Mouse (Mus musculus): ENCODE results near the gene Abhd10.

Abhd10 gene

GRCm38 (mm10) chr16:45742615-45743476, at the start of gene Abhd10:
Abhd10 (minus strand) TSS chr16:45742955.
- DNase-seq (ENCODE audit: low spot score in 2 of 2): peak; percentile 84 to 95

GRCm38 (mm10) chr16:45791286-45791685, 48.5 kb upstream of the Abhd10 start:
- no peak for DNase-seq (ENCODE audit: low spot score in 2 of 2)

- no peak for DNase-seq (ENCODE audit: low spot score in 2 of 2)
Observed at GRCm38 (mm10) chr16:45789311-45789710, 46.6 kb upstream of the Abhd10 start.

GRCm38 (mm10) chr16:45787650-45788049, 44.9 kb upstream of the Abhd10 start:
- DNase-seq (ENCODE audit: low spot score in 2 of 2): no peak

GRCm38 (mm10) chr16:45786639-45787038, 43.9 kb upstream of the Abhd10 start:
- DNase-seq (ENCODE audit: low spot score in 2 of 2): no peak

GRCm38 (mm10) chr16:45780001-45780400, 37.2 kb upstream of the Abhd10 start:
- DNase-seq (ENCODE audit: low spot score in 2 of 2): no peak

- no peak for DNase-seq (ENCODE audit: low spot score in 2 of 2)
Observed at GRCm38 (mm10) chr16:45774813-45775212, 32.1 kb upstream of the Abhd10 start.

GRCm38 (mm10) chr16:45770914-45771313, 28.2 kb upstream of the Abhd10 start:
- no peak for DNase-seq (ENCODE audit: low spot score in 2 of 2)

GRCm38 (mm10) chr16:45767853-45768640, 25.3 kb upstream of the Abhd10 start:
- no peak for DNase-seq (ENCODE audit: low spot score in 2 of 2)

- no peak for DNase-seq (ENCODE audit: low spot score in 2 of 2)
Observed at GRCm38 (mm10) chr16:45767434-45767833, 24.7 kb upstream of the Abhd10 start.

- DNase-seq (ENCODE audit: low spot score in 2 of 2): no peak
Observed at GRCm38 (mm10) chr16:45765801-45766494, 23.2 kb upstream of the Abhd10 start.

- DNase-seq (ENCODE audit: low spot score in 2 of 2): no peak
Observed at GRCm38 (mm10) chr16:45765102-45765501, 22.3 kb upstream of the Abhd10 start.

- no peak for DNase-seq (ENCODE audit: low spot score in 2 of 2)
Observed at GRCm38 (mm10) chr16:45762859-45763505, 20.2 kb upstream of the Abhd10 start.

- DNase-seq (ENCODE audit: low spot score in 2 of 2): no peak
Observed at GRCm38 (mm10) chr16:45761425-45761824, 18.7 kb upstream of the Abhd10 start.

- DNase-seq (ENCODE audit: low spot score in 2 of 2): no peak
Observed at GRCm38 (mm10) chr16:45758726-45759269, 16.0 kb upstream of the Abhd10 start.

- DNase-seq (ENCODE audit: low spot score in 2 of 2): no peak
Observed at GRCm38 (mm10) chr16:45757421-45758078, 14.8 kb upstream of the Abhd10 start.

GRCm38 (mm10) chr16:45756855-45757254, 14.1 kb upstream of the Abhd10 start:
- DNase-seq (ENCODE audit: low spot score in 2 of 2): peak in 1 of 2 experiments; percentile 67

- DNase-seq (ENCODE audit: low spot score in 2 of 2): no peak
Observed at GRCm38 (mm10) chr16:45743591-45744144, 913 bp upstream of the Abhd10 start.

GRCm38 (mm10) chr16:45737880-45738279, 4.9 kb downstream of the Abhd10 start:
- no peak for DNase-seq (ENCODE audit: low spot score in 2 of 2)

- DNase-seq (ENCODE audit: low spot score in 2 of 2): no peak
Observed at GRCm38 (mm10) chr16:45736724-45737123, 6.0 kb downstream of the Abhd10 start.
